Mouse (Mus musculus): ENCODE results near the gene Peg10.
"Not testable (repeated sequence)": the region's sequence is repeated elsewhere in the genome, so short reads cannot be mapped to it uniquely, and the experiment has no call there.

DNA sequence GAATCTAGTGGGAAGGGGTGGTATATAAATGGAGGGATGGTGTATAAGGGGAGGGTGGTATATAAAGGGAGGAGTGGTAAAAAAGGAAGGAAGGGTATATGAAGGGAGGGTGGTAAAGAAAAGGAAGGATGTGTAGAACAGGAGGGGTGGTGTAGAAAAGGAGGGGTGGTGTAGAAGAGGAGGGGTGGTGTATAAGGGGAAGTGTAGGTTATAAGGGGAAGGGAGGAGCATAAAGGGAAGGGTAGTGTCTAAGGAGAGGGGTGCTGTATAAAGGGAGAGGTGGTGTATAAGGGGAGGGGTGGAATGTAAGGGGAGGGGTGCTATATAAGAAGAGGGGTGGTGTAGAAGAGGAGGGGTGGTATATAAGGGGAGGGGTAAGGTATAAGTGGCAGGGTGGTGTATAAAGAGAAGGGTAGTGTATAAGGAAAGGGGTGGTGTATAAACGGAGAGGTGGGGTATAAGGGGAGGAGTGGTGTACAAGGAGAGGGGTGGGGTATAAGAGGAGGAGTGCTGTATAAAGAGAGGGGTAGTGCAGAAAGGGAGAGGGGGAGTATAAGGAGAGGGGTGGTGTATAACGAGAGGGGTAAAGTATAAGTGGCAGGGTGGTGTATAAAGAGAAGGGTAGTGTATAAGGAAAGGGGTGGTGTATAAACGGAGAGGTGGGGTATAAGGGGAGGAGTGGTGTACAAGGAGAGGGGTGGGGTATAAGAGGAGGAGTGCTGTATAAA is 14.5 kb downstream of the Peg10 start:
- not testable (repeated sequence) for TF ChIP-seq ZC3H11A (IDR thresholded peaks at IDR 0.05; ENCODE audit: borderline replicate concordance, low read depth, low read length); HCFC1 (IDR thresholded peaks at IDR 0.05; ENCODE audit: borderline replicate concordance, insufficient read depth, low read length); CHD2 (IDR thresholded peaks at IDR 0.05; ENCODE audit: low read depth, low read length)

All from ES-E14 (cell line).